Mouse (Mus musculus) heart, embryonic 10.5 days (tissue): ENCODE measurements around the gene Col16a1. TPM values are rescaled to one million over a fixed set of nuclear protein-coding genes. Genes with fewer than 3 reads are reported as not detected.
A peak's percentile ranks its signal among the peaks of the same experiment; 100 is the strongest.

Experiments
- DNase-seq: peaks from one replicate; pipeline ENCODE4 v3.0.0-alpha.2; 2017; ENCODE audit warnings: low spot score
- H3K27ac ChIP-seq: fragments of 300-500 bp; sonication (generic); 2 replicates; pipeline ENCODE4 v1.5.1; 2016; ENCODE audit warnings: mild to moderate bottlenecking
- H3K27me3 ChIP-seq: fragments of 300-500 bp; sonication (generic); 2 replicates; pipeline ENCODE4 v1.6.1; 2016; ENCODE audit warnings: mild to moderate bottlenecking; ENCODE audit not compliant: poor library complexity, insufficient read depth, severe bottlenecking
- H3K36me3 ChIP-seq: fragments of 300-500 bp; sonication (generic); 2 replicates; pipeline ENCODE4 v1.6.1; 2016; ENCODE audit warnings: mild to moderate bottlenecking, moderate library complexity
- H3K4me1 ChIP-seq: fragments of 300-500 bp; sonication (generic); 2 replicates; pipeline ENCODE4 v1.6.1; 2016; ENCODE audit warnings: mild to moderate bottlenecking
- H3K4me3 ChIP-seq: fragments of 300-500 bp; sonication (generic); 2 replicates; pipeline ENCODE4 v1.5.1; 2016; ENCODE audit warnings: mild to moderate bottlenecking, moderate library complexity
- H3K9me3 ChIP-seq: fragments of 300-500 bp; sonication (generic); 2 replicates; pipeline ENCODE4 v1.6.1; 2016; ENCODE audit warnings: mild to moderate bottlenecking, moderate library complexity
- WGBS: fragments of 180-500 bp; shearing (Covaris S2); methylation state at CpG from one replicate; pipeline ENCODE4 v1.1.7; 2016; 5-methylcytosine and 5-hydroxymethylcytosine counted together
- polyA plus RNA-seq: library from polyadenylated mRNA; unstranded; fragments of >200 nt; fragmentation: Nextera tagmentation; extraction: Ambion mirVana; gene quantifications from 2 replicates; pipeline ENCODE4 v1.2.1, GENCODE M21; 2016

Col16a1 gene
- polyA plus RNA-seq, 1 experiment from 2014 or later: 11.0 TPM

GRCm38 (mm10) chr4:130078816-130079485 is 31.3 kb downstream of the Col16a1 start:
- no peak overlapping the region for H3K27ac ChIP-seq
- DNase-seq: no peak
- peaks cover 92% of the 10 kb centered on the region for H3K27me3 ChIP-seq
- H3K36me3 ChIP-seq: no peaks in the 10 kb centered on the region
- WGBS: 49% methylated on average over 17 of the region's 17 CpGs
- H3K4me3 ChIP-seq: no peak overlapping the region; the same call in 1 of the 2 replicates
- no peaks in the 10 kb centered on the region for H3K9me3 ChIP-seq
- H3K4me1 ChIP-seq: peaks cover 33% of the 10 kb centered on the region

GRCm38 (mm10) chr4:130079521-130079920 is 31.9 kb downstream of the Col16a1 start:
- 53% methylated on average over 3 of the region's 3 CpGs for WGBS
- no peak overlapping the region for H3K4me3 ChIP-seq
- H3K36me3 ChIP-seq: no peaks in the 10 kb centered on the region
- H3K9me3 ChIP-seq: no peaks in the 10 kb centered on the region
- peaks cover 39% of the 10 kb centered on the region for H3K4me1 ChIP-seq
- H3K27me3 ChIP-seq: peaks cover 95% of the 10 kb centered on the region
- no peak overlapping the region for H3K27ac ChIP-seq
- no peak for DNase-seq

GRCm38 (mm10) chr4:130081345-130082190 is 33.9 kb downstream of the Col16a1 start:
- Histone ChIP-seq H3K27ac (peak overlapping the region; percentile 19), H3K9me3 (no peaks in the 10 kb centered on the region), H3K27me3 (peaks cover 98% of the 10 kb centered on the region), H3K4me1 (peaks cover 49% of the 10 kb centered on the region), H3K4me3 (no peak overlapping the region), H3K36me3 (no peaks in the 10 kb centered on the region)
- WGBS: 61% methylated on average over 19 of the region's 19 CpGs
- no peak for DNase-seq

- Histone ChIP-seq H3K4me3 (no peak overlapping the region), H3K4me1 (peaks cover 45% of the 10 kb centered on the region), H3K27ac (peak overlapping the region; percentile 19; the same call in 1 of the 2 replicates), H3K9me3 (no peaks in the 10 kb centered on the region), H3K27me3 (peaks cover 95% of the 10 kb centered on the region), H3K36me3 (no peaks in the 10 kb centered on the region)
- DNase-seq: no peak
- 51% methylated on average over 9 of the region's 9 CpGs for WGBS
Observed at GRCm38 (mm10) chr4:130082211-130082610, 34.6 kb downstream of the Col16a1 start.

- Histone ChIP-seq H3K27me3 (peaks cover 92% of the 10 kb centered on the region), H3K27ac (0 out of 2 replicates have a peak overlapping the region, but pooled peaks have one; percentile 25), H3K36me3 (no peaks in the 10 kb centered on the region), H3K4me3 (no peak overlapping the region), H3K4me1 (peaks cover 35% of the 10 kb centered on the region), H3K9me3 (no peaks in the 10 kb centered on the region)
- DNase-seq: no peak
- 53% methylated on average over 7 of the region's 7 CpGs for WGBS
Observed at GRCm38 (mm10) chr4:130084331-130084945, 36.8 kb downstream of the Col16a1 start.

- WGBS: 75% methylated on average over 12 of the region's 12 CpGs
- DNase-seq: no peak
Observed at GRCm38 (mm10) chr4:130085246-130085820, 37.7 kb downstream of the Col16a1 start.

GRCm38 (mm10) chr4:130087293-130087692 is 39.7 kb downstream of the Col16a1 start:
- peaks cover 93% of the 10 kb centered on the region for H3K27me3 ChIP-seq
- H3K27ac ChIP-seq: no peak overlapping the region
- DNase-seq: peak; percentile 91
- no peaks in the 10 kb centered on the region for H3K36me3 ChIP-seq
- H3K4me3 ChIP-seq: no peak overlapping the region
- H3K4me1 ChIP-seq: peaks cover 22% of the 10 kb centered on the region; the same call in 1 of the 2 replicates
- WGBS: 12% methylated on average over 7 of the region's 7 CpGs
- no peaks in the 10 kb centered on the region for H3K9me3 ChIP-seq

More at GRCm38 (mm10) chr4:130085246-130085820, 37.7 kb downstream of the Col16a1 start:
- no peak overlapping the region for H3K4me3 ChIP-seq
- peaks cover 94% of the 10 kb centered on the region for H3K27me3 ChIP-seq
- no peak overlapping the region for H3K27ac ChIP-seq
- H3K9me3 ChIP-seq: no peaks in the 10 kb centered on the region
- H3K36me3 ChIP-seq: no peaks in the 10 kb centered on the region
- H3K4me1 ChIP-seq: peaks cover 35% of the 10 kb centered on the region

GRCm38 (mm10) chr4:130095137-130095536 is 47.5 kb downstream of the Col16a1 start:
- Histone ChIP-seq H3K4me1 (peaks cover 16% of the 10 kb centered on the region), H3K36me3 (no peaks in the 10 kb centered on the region), H3K9me3 (no peaks in the 10 kb centered on the region), H3K27ac (no peak overlapping the region), H3K4me3 (no peak overlapping the region), H3K27me3 (peaks cover 98% of the 10 kb centered on the region)
- WGBS: 34% methylated on average over 3 of the region's 3 CpGs
- DNase-seq: no peak

GRCm38 (mm10) chr4:130101183-130101582 is 53.5 kb downstream of the Col16a1 start:
- H3K4me1 ChIP-seq: peaks cover 16% of the 10 kb centered on the region
- H3K27me3 ChIP-seq: peaks cover 53% of the 10 kb centered on the region
- no peaks in the 10 kb centered on the region for H3K36me3 ChIP-seq
- WGBS: 36% methylated on average over 8 of the region's 8 CpGs
- no peak for DNase-seq
- H3K9me3 ChIP-seq: no peaks in the 10 kb centered on the region; the same call in 1 of the 2 replicates
- no peak overlapping the region for H3K27ac ChIP-seq
- no peak overlapping the region for H3K4me3 ChIP-seq

GRCm38 (mm10) chr4:130102111-130102651 is 54.5 kb downstream of the Col16a1 start, which contains the start of gene Pef1:
Gene Pef1, plus strand, starts transcription at chr4:130102558.
- Histone ChIP-seq H3K4me1 (peaks cover 17% of the 10 kb centered on the region), H3K27ac (no peak within 1 kb of the TSS), H3K27me3 (peaks cover 44% of the 10 kb centered on the region), H3K4me3 (no peak within 1 kb of the TSS), H3K36me3 (no peaks in the 10 kb centered on the region), H3K9me3 (no peaks in the 10 kb centered on the region; the same call in 1 of the 2 replicates)
- WGBS: 15% methylated on average over 6 of the region's 6 CpGs
- no peak for DNase-seq

GRCm38 (mm10) chr4:130103632-130104031 is 56.0 kb downstream of the Col16a1 start:
- peaks cover 30% of the 10 kb centered on the region for H3K27me3 ChIP-seq
- H3K4me3 ChIP-seq: no peak overlapping the region
- no peaks in the 10 kb centered on the region; the same call in 1 of the 2 replicates for H3K9me3 ChIP-seq
- H3K27ac ChIP-seq: no peak overlapping the region
- peaks cover 18% of the 10 kb centered on the region for H3K4me1 ChIP-seq
- no peaks in the 10 kb centered on the region for H3K36me3 ChIP-seq
- no peak for DNase-seq
- WGBS: 71% methylated on average over 12 of the region's 12 CpGs

GRCm38 (mm10) chr4:130104584-130104983 is 56.9 kb downstream of the Col16a1 start:
- H3K4me1 ChIP-seq: peaks cover 24% of the 10 kb centered on the region
- H3K4me3 ChIP-seq: no peak overlapping the region
- H3K9me3 ChIP-seq: no peaks in the 10 kb centered on the region; the same call in 1 of the 2 replicates
- no peak overlapping the region for H3K27ac ChIP-seq
- no peak for DNase-seq
- WGBS: 67% methylated on average over 4 of the region's 4 CpGs
- H3K36me3 ChIP-seq: no peaks in the 10 kb centered on the region
- peaks cover 20% of the 10 kb centered on the region; the same call in 1 of the 2 replicates for H3K27me3 ChIP-seq
